Mouse (Mus musculus) midbrain, embryonic 10.5 days (tissue): ENCODE data around the gene Btbd7. TPM values are rescaled to one million over a fixed set of nuclear protein-coding genes. Genes with fewer than 3 reads are reported as not detected.

Experiments used
- DNase-seq: peaks from one replicate; pipeline ENCODE4 v3.0.0-alpha.2; 2017; ENCODE audit warnings: low spot score
- H3K27ac ChIP-seq: fragments of 300-500 bp; sonication (generic); replicated peaks from 2 replicates; pipeline ENCODE4 v1.5.1; 2016; ENCODE audit warnings: mild to moderate bottlenecking
- H3K27me3 ChIP-seq: fragments of 300-500 bp; sonication (generic); 2 replicates; pipeline ENCODE4 v1.6.1; 2016; ENCODE audit warnings: low read depth, mild to moderate bottlenecking; ENCODE audit not compliant: poor library complexity, severe bottlenecking
- H3K36me3 ChIP-seq: fragments of 300-500 bp; sonication (generic); 2 replicates; pipeline ENCODE4 v1.6.1; 2016; ENCODE audit warnings: mild to moderate bottlenecking, moderate library complexity
- H3K4me1 ChIP-seq: fragments of 300-500 bp; sonication (generic); 2 replicates; pipeline ENCODE4 v1.6.1; 2016
- H3K4me3 ChIP-seq: fragments of 300-500 bp; sonication (generic); 2 replicates; pipeline ENCODE4 v1.5.1; 2016; ENCODE audit warnings: mild to moderate bottlenecking, moderate library complexity
- H3K9me3 ChIP-seq: fragments of 300-500 bp; sonication (generic); replicated peaks from 2 replicates; pipeline ENCODE4 v1.6.1; 2016; ENCODE audit warnings: mild to moderate bottlenecking
- WGBS: fragments of 180-500 bp; shearing (Covaris S2); methylation state at CpG from one replicate; pipeline ENCODE4 v1.1.7; 2016; 5-methylcytosine and 5-hydroxymethylcytosine counted together
- polyA plus RNA-seq: library from polyadenylated mRNA; unstranded; fragments of >200 nt; fragmentation: Nextera tagmentation; extraction: Ambion mirVana; gene quantifications from 2 replicates; pipeline ENCODE4 v1.2.1, GENCODE M21; 2016

Gene Btbd7
- polyA plus RNA-seq, 1 experiment from 2014 or later = 15.8 TPM

DNA sequence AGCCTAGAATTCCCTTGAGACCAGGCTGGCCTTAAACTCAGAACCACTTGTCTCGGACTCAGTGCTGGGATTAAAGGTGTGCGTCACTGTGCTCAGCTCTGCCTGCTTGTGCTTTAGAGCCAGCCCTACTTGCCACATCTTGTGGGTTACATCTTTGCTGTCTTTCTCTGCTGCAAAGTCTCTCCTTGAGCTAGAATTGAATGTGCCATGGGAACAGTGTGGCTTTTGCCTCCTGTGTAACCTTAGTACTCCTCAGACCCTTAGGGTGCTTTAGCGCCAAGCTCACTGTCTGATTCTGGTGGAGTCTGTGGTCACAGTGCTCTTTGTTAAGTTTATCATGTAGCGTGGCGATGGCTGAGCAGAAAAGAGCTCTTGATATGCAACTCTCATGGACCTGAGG, 105.6 kb downstream of the Btbd7 start:
- H3K36me3 ChIP-seq = peaks cover 98% of the 10 kb centered on the region
- no peaks in the 10 kb centered on the region for H3K27me3 ChIP-seq
- H3K9me3 ChIP-seq = no peaks in the 10 kb centered on the region; the same call in 1 of the 2 replicates
- DNase-seq = no peak
- 92% methylated on average over 5 of the region's 5 CpGs for WGBS
- H3K4me1 ChIP-seq = no peaks in the 10 kb centered on the region
- H3K27ac ChIP-seq = no peak overlapping the region
- H3K4me3 ChIP-seq = no peak overlapping the region

DNA sequence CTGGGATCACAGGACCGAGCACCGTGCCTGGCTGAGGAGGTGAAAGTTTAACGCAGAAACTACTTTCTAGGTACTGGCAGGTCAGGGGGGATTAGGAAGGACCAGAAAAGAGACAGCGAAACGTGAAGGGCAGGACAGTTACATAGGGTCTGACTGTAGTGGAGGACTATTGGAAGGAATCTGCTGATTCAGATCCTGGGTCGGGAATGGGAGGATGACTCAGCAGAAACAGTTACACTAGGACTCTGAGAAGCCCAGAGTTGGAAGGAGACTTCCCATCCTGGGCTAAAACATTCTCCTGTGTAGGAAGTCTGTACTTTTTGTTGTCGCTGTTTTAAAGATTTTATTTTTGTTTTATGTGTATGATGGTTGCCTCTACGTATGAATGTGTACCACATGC, 106.7 kb downstream of the Btbd7 start:
- H3K9me3 ChIP-seq = no peaks in the 10 kb centered on the region; the same call in 1 of the 2 replicates
- no peak overlapping the region for H3K4me3 ChIP-seq
- no peaks in the 10 kb centered on the region for H3K27me3 ChIP-seq
- H3K27ac ChIP-seq = no peak overlapping the region
- H3K36me3 ChIP-seq = peaks cover 98% of the 10 kb centered on the region
- no peak for DNase-seq
- H3K4me1 ChIP-seq = no peaks in the 10 kb centered on the region
- 94% methylated on average over 8 of the region's 8 CpGs for WGBS

DNA sequence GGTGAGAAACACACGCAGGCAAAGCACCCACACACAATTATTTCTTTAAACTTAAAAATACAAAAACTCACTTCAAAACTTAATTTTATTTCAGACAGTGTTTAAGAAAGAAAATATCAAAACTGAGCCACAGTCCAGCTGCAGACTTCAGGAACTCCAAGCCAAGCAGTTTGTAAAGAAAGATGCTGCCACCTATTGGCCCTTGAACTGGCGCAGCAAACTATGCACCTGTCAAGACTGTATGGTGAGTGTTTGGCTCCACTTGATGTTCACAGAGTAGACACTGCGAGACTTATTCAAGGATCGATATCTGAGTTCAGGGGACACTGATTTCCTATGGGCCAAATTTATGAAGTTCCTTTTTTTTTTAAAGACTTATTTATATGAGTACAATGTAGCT, 109.3 kb downstream of the Btbd7 start:
- WGBS = 94% methylated on average over 4 of the region's 4 CpGs
- H3K4me1 ChIP-seq = no peaks in the 10 kb centered on the region
- H3K36me3 ChIP-seq = peaks cover 99% of the 10 kb centered on the region

DNA sequence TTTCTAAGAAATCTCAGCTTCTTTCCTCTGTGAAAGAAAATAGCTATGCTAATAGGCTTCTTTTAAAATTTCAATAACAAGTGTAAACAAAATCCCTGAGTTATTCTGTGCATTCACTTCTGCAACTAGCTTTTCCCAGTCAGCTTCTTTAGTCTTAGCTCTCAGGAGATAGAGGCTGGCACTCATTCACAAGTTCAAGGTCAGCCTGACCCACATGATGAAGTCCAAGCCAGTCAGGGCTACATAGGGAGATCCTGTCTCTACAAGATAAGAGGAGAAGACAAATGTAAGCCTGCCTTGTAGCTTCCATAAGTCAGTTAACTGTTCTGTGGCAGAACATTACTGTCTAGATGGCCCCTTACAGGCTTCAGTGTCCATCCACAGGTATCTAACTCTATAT, 114.6 kb downstream of the Btbd7 start:
- H3K4me1 ChIP-seq = peaks cover 16% of the 10 kb centered on the region
- peaks cover 67% of the 10 kb centered on the region for H3K36me3 ChIP-seq
- DNase-seq = no peak
- no peak overlapping the region for H3K4me3 ChIP-seq
- no peak overlapping the region for H3K27ac ChIP-seq
- no peaks in the 10 kb centered on the region for H3K9me3 ChIP-seq
- H3K27me3 ChIP-seq = no peaks in the 10 kb centered on the region

More for the DNA sequence above, 109.3 kb downstream of the Btbd7 start:
- no peak overlapping the region for H3K4me3 ChIP-seq
- no peaks in the 10 kb centered on the region; the same call in 1 of the 2 replicates for H3K9me3 ChIP-seq
- no peak overlapping the region for H3K27ac ChIP-seq
- no peaks in the 10 kb centered on the region for H3K27me3 ChIP-seq
- DNase-seq = no peak

DNA sequence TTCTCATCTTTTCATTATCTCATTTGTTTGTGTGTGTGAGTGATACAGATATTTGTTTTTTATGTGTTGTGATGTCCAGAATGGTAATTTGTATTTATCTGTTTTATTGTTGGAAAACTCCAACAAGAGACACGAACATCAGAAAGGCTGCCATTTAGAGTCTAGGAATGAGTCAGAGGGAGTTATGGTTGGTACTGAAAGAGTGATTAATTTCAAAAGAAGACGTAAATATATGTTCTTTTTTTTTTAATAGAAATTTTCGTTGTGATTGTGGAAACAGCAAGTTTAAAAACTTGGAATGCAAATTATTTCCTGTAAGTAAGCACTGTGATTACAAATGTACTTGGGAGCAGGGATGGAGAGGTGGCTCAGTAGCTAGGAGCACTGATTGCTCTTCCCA, 116.6 kb downstream of the Btbd7 start:
- Histone ChIP-seq H3K27me3 (no peaks in the 10 kb centered on the region), H3K36me3 (peaks cover 46% of the 10 kb centered on the region), H3K4me1 (peaks cover 29% of the 10 kb centered on the region), H3K4me3 (no peak overlapping the region), H3K9me3 (no peaks in the 10 kb centered on the region), H3K27ac (no peak overlapping the region)
- WGBS = 91% methylated on average over 3 of the region's 3 CpGs
- no peak for DNase-seq

DNA sequence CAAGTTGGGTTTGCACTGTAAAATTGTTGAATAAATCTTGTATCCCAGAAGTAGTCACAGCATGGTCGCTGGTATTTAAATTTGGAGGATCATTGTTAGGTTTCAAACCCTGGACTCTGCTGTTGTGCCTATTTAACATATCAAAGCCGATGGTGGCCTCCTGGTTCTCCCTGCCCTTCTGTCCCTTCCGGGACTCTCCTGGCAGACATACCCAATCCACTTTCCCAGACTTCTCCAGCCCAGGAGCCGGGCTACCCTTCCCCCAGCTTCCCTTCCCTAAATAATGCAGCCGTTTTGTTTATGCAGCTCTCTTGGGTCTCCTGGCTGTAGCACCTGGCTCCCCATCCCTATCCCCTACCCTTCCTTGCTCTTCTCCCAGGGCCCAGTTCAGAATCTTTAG, 119.3 kb downstream of the Btbd7 start:
- WGBS = 2% methylated on average over 5 of the region's 5 CpGs
- Histone ChIP-seq H3K27ac (peak overlapping the region; percentile 92), H3K4me3 (peak overlapping the region; percentile 92), H3K4me1 (peaks cover 38% of the 10 kb centered on the region), H3K36me3 (peaks cover 45% of the 10 kb centered on the region), H3K27me3 (no peaks in the 10 kb centered on the region), H3K9me3 (no peaks in the 10 kb centered on the region)
- no peak for DNase-seq

DNA sequence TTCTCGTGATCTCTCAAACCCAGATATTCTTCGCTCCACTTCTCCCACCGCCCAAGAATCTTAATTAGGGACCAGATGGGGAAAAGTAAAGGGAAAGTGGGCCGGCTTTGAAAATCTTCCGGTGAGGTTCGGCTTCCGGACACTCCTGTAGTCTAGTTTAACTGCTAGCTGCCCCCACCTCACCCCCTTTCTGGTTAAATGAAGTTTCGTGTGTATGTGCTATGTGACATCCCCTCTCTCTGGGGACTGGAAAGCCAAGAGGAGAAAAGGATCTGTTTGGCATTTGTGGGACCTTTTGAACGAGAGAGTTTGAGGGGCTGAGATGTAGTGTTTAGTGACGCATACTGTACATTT, 119.9 kb downstream of the Btbd7 start, which contains the start of gene Gm20604:
Gm20604 (minus strand) TSS at position 270 of the 354 bp plus-strand sequence.
- peak within 1 kb of the TSS; percentile 92 for H3K27ac ChIP-seq
- DNase-seq = no peak
- peaks cover 45% of the 10 kb centered on the region for H3K36me3 ChIP-seq
- H3K27me3 ChIP-seq = no peaks in the 10 kb centered on the region
- under 1% methylated on average over 10 of the region's 10 CpGs for WGBS
- H3K9me3 ChIP-seq = no peaks in the 10 kb centered on the region
- peak within 1 kb of the TSS; percentile 92 for H3K4me3 ChIP-seq
- peaks cover 38% of the 10 kb centered on the region for H3K4me1 ChIP-seq

DNA sequence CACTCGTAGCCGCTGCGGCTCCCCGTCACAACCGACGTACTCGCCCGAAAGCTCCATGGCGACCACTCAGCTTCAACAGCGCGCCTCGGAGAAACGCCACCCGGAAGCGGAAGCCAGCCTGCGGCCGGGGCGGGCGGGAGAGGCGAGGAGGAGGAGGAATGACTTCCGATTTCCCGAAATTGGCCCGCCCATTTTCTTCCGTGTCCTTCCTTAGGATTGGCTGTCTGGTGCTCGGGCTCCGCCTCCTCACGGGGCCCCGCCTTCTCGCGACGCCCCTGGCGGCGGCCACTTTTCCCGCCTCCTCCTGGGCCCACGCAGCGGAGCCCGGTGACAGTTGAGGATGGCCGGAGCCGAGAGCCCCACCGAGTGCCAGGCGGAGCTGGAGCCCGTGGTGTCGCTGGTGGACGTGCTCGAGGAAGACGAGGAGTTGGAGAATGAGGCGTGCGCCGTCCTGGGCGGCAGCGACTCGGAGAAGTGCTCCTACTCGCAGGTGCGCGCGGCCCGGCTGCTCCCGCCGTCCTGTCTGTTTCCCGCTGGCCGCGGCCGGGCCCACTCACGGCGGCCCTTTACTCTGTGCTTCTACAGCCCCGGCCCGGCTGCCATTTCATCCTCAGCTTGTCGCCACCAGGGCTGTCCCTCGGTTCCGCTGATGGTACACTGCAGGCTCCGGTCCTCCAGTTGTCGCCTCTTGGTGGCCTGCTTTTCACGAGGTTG, 120.4 kb downstream of the Btbd7 start, which contains the start of the genes Gm28051, Gon7 and Ubr7:
Gm28051 (minus strand) TSS at position 77 of the 714 bp plus-strand sequence.
Gon7 (minus strand) TSS at position 115 of the 714 bp plus-strand sequence.
Ubr7 (plus strand) TSS at position 279 of the 714 bp plus-strand sequence.
- Histone ChIP-seq H3K27me3 (no peaks in the 10 kb centered on the region), H3K4me1 (peaks cover 38% of the 10 kb centered on the region), H3K9me3 (no peaks in the 10 kb centered on the region), H3K4me3 (peak within 1 kb of the TSS; percentile 92), H3K27ac (peak within 1 kb of the TSS; percentile 92), H3K36me3 (peaks cover 44% of the 10 kb centered on the region)
- peak; percentile 97 for DNase-seq
- WGBS = under 1% methylated on average over 73 of the region's 73 CpGs

DNA sequence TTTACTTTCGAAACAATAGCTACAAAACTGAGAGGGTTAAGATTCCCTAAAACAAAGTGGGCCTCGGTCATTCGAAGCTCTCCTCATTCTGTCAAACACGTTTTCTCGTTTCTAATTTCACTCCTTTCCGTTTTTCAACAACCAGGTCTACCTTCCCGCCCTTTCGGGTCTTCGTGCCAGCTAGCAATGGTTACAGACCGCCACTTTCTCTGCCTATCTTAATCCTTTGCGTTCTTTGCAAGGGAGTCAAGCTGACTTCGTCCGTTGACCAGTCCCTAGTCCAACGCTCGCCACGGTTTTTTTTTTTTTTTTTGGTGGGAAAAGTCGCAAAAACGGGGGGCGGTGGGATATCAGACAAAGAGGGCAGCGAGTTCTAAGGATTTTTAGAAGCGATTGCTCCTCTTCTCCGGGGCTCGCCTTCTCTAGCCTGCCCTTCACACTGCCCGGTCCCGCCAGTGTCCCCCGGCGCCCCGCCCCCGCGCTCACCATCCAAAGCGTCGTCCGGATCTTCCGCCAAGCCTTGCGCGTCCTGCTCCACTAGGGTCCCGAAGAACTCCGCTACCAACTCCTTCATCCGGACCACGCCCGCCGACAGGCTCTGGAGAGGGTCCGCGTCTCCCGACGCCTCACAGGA, 121.1 kb downstream of the Btbd7 start:
- peaks cover 44% of the 10 kb centered on the region for H3K36me3 ChIP-seq
- H3K27me3 ChIP-seq = no peaks in the 10 kb centered on the region
- peak overlapping the region; percentile 92 for H3K27ac ChIP-seq
- DNase-seq = no peak
- H3K4me3 ChIP-seq = peak overlapping the region; percentile 92
- WGBS = 2% methylated on average over 46 of the region's 46 CpGs
- H3K9me3 ChIP-seq = no peaks in the 10 kb centered on the region
- peaks cover 38% of the 10 kb centered on the region for H3K4me1 ChIP-seq

DNA sequence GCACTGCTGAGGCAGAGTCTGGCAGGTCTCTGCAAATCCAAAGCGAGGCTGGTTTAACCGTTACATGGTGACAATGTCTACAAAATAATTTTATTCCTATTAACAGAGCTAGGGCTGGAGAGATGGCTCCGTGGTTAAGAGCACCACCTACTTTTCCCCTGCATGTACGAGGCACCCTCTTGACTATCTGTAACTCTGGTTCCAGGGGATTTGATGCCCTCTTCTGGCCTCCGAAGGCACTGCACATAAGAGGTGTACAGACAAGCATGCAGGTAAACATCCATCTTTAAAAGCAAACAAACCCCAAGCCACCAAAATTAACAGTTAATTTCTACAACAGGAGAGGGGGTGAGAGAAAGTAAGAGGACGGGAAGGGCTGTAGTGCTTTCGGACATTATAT, 122.0 kb downstream of the Btbd7 start:
- DNase-seq = peak; percentile 27
- WGBS = 85% methylated on average over 7 of the region's 7 CpGs
- peaks cover 47% of the 10 kb centered on the region for H3K36me3 ChIP-seq
- peak overlapping the region; percentile 92 for H3K4me3 ChIP-seq
- 0 out of 2 replicates have a peak overlapping the region, but pooled peaks have one; percentile 92 for H3K27ac ChIP-seq
- peaks cover 38% of the 10 kb centered on the region for H3K4me1 ChIP-seq
- H3K27me3 ChIP-seq = no peaks in the 10 kb centered on the region
- no peaks in the 10 kb centered on the region for H3K9me3 ChIP-seq

DNA sequence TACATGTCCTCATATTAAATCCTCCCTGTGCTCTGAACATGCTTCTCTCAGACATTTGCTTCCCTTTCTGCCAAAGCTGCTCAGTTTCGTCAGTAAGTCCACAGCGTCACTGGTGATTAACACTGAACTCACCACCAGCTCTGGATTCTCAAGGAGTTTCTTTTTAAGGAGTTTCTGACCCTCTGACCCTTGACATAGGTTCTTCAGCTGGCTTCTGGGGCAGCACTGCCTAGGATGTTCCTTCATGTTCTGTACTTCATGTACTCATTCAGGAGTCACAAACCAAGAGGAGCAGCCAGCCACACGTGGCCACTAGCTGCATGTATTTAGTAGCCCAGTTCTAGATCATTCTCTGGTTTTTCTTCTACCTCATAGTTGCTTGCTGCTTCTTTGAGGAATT, 130.0 kb downstream of the Btbd7 start:
- 93% methylated on average over 3 of the region's 3 CpGs for WGBS
- Histone ChIP-seq H3K27ac (no peak overlapping the region), H3K4me1 (peaks cover 21% of the 10 kb centered on the region), H3K36me3 (peaks cover 49% of the 10 kb centered on the region), H3K9me3 (no peaks in the 10 kb centered on the region), H3K27me3 (no peaks in the 10 kb centered on the region), H3K4me3 (no peak overlapping the region)
- no peak for DNase-seq

DNA sequence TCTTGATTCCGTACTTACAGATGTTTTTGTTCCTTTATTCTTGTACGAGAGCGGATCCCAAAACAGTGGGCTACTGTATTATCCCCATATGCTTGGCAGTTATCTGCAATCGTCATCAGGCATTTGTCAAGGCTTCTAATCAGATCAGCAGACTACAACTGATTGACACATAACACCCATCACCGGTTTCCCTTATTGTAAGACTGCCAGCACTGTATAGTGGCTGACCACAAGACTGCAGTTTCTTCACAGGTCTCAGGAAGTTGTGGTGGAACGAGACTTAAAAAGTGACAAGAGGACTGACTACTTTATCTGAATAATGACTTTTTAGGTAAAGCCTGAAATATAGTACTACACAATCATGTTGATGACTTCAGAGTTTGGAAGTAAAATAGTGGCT, 133.4 kb downstream of the Btbd7 start:
- WGBS = 76% methylated on average over 6 of the region's 6 CpGs
- no peaks in the 10 kb centered on the region for H3K27me3 ChIP-seq
- H3K36me3 ChIP-seq = peaks cover 32% of the 10 kb centered on the region
- H3K9me3 ChIP-seq = no peaks in the 10 kb centered on the region
- peaks cover 32% of the 10 kb centered on the region for H3K4me1 ChIP-seq
- no peak overlapping the region for H3K27ac ChIP-seq
- DNase-seq = no peak
- peak overlapping the region; percentile 92 for H3K4me3 ChIP-seq
